Mouse (Mus musculus): Measurements from ENCODE around the gene Rnf126.
A peak's percentile ranks its signal among the peaks of the same experiment; 100 is the strongest.

DNA sequence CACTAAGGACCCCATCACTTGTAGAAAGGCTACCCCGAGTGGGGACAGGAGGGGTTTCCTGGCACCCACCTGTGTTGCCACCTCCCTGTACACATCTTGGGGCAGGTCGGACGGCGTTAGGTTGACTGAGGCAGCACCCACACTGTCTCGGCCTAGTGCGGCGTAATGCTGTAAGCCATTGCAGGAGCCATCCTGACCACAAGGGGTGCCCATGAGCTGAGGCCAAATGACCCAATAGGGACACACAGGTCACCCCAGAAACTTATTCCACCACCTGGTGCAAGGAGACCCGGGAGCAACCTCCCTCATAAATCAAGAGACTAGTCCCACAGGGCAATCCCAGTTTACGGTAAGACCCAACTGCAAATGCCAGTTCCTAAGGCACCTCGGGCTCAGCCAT, 28.5 kb downstream of the Rnf126 start:
- TF ChIP-seq POLR2A (IDR thresholded peaks at IDR 0.05; ENCODE audit: low read depth, low read length) (no peak), CTCF (IDR thresholded peaks at IDR 0.05; ENCODE audit: borderline replicate concordance, insufficient read depth, low read length) (peak; percentile 4; the same call in 1 of the 2 replicates)

All from embryonic fibroblast, embryonic 13.5 days (primary cell).